In the genomic region with DNA sequence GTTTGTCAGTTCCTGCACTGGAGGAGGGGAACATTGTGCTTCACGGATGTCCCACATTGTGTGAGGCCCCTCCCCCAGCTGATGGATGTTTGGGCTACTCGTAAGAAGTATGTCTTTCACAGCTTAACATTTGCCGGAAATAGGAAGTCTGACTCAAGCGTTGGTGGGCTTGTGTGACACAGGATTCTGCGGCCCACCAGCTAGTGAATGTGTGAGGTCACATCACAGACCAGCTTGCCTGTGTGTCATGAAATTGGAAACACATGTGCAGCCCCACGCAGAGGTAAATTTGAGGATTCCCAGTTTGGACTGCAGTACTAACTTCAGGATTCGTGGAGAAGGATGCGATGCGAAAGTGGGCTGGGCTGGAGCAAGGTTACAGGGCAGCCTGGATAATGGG, we compare ENCODE assay signal across 13 mouse cellular contexts.
DNase-seq lines count a peak whose midpoint lies in the region; ATAC-seq and TF ChIP-seq lines count a peak whose summit lies in the region.
"Had no signal": no experiment of that assay in that cellular context is flagged by ENCODE, and none has a peak within 500 bp of the region (broad histone marks: within the 10 kb centered on the region; RNA-seq: fewer than 3 reads in every experiment).

No protein-coding gene starts in this region.

- H3K9me3 ChIP-seq in lung, embryonic 14.5 days (ENCODE audit: low read depth, low read length): 0 out of 2 replicates have a peak, but pooled peaks cover 4% of the 10 kb centered on the region
- H3K9me3 ChIP-seq in limb, embryonic 11.5 days (ENCODE audit: control insufficient read depth, low read length): no peaks in the 10 kb centered on the region; the same call in 1 of the 2 replicates

- peak; percentile 85 for DNase-seq in lung, embryonic 14.5 days
- no peak for DNase-seq in lung, adult 18-20 months
- peak; percentile 82 for DNase-seq in NIH3T3 (ENCODE audit: low read depth)
- DNase-seq in embryo, embryonic 11.5 days (ENCODE audit: low read depth, low spot score): peak; percentile 38
- peak; percentile 64 for DNase-seq in limb, embryonic 11.5 days (ENCODE audit: low spot score)
- DNase-seq in spleen, postnatal 10 days (ENCODE audit: low spot score in 2 of 2): no peak
- DNase-seq in kidney, adult 8-10 months: no peak
- DNase-seq: cerebellum, adult 9-10 months; kidney, postnatal 14 days; midbrain, embryonic 14.5 days had no signal

- no peak overlapping the region for H3K9ac ChIP-seq in lung, embryonic 14.5 days
- no peak overlapping the region for H3K9ac ChIP-seq in limb, embryonic 11.5 days (ENCODE audit: low read length)
- H3K9ac ChIP-seq: liver, embryonic 14.5 days had no signal

- H3K4me1 ChIP-seq in lung, embryonic 14.5 days (ENCODE audit: insufficient read depth): peaks cover 9% of the 10 kb centered on the region
- peaks cover 6% of the 10 kb centered on the region; the same call in 1 of the 2 replicates for H3K4me1 ChIP-seq in limb, embryonic 11.5 days (ENCODE audit: control insufficient read depth, insufficient read depth, low read length)

- H3K27me3 ChIP-seq in lung, embryonic 14.5 days (ENCODE audit: insufficient read depth, low read length): no peaks in the 10 kb centered on the region
- no peaks in the 10 kb centered on the region for H3K27me3 ChIP-seq in limb, embryonic 11.5 days (ENCODE audit: control insufficient read depth, insufficient read depth, low read length)
- H3K27me3 ChIP-seq: CH12.LX had no signal

- no peaks in the 10 kb centered on the region for H3K36me3 ChIP-seq in lung, embryonic 14.5 days (ENCODE audit: insufficient read depth)
- H3K36me3 ChIP-seq in limb, embryonic 11.5 days (ENCODE audit: control insufficient read depth, insufficient read depth, low read length): no peaks in the 10 kb centered on the region

- peak; percentile 83 for ATAC-seq in lung, embryonic 14.5 days (ENCODE audit: insufficient read depth)
- peak; percentile 74; the same call in 1 of the 2 replicates for ATAC-seq in limb, embryonic 11.5 days (ENCODE audit: insufficient number of reproducible peaks, low FRiP score, low TSS enrichment, low read depth)

- H3K4me2 ChIP-seq in lung, embryonic 14.5 days: peak overlapping the region; percentile 36
- peak overlapping the region; percentile 20; the same call in 1 of the 2 replicates for H3K4me2 ChIP-seq in limb, embryonic 11.5 days (ENCODE audit: low read depth, severe bottlenecking)

- no peak for TF ChIP-seq CTCF in lung, embryonic 14.5 days (IDR thresholded peaks at IDR 0.05; ENCODE audit: low read depth)

- WGBS in lung, embryonic 14.5 days: 27% methylated on average over 9 of the region's 9 CpGs
- 18% methylated on average over 9 of the region's 9 CpGs for WGBS in limb, embryonic 11.5 days

- no peak overlapping the region for H3K4me3 ChIP-seq in lung, embryonic 14.5 days (ENCODE audit: low read depth, low read length)
- H3K4me3 ChIP-seq in limb, embryonic 11.5 days (ENCODE audit: low read depth, low read length): no peak overlapping the region

- peak overlapping the region; percentile 63; the same call in 1 of the 2 replicates for H3K27ac ChIP-seq in lung, embryonic 14.5 days (ENCODE audit: low read depth)
- H3K27ac ChIP-seq in limb, embryonic 11.5 days (replicated peaks; ENCODE audit: low read depth, low read length): no peak overlapping the region
- H3K27ac ChIP-seq: liver, embryonic 14.5 days; stomach, postnatal 0 days had no signal

Comparison
In these comparisons a context has a peak if more than half of its experiments do, and no peak if none do; other contexts are left out.
1. DNase-seq: peak in lung, embryonic 14.5 days (single experiment), NIH3T3 (single experiment), embryo, embryonic 11.5 days (single experiment) and limb, embryonic 11.5 days (single experiment); none in lung, adult 18-20 months (0 of 2), spleen, postnatal 10 days (0 of 2) and kidney, adult 8-10 months (0 of 2).